Mouse (Mus musculus) embryonic stem cell, embryonic (primary cell): ENCODE data around the gene Cks1b.

Experiments
- CTCF ChIA-PET, 4 experiments: fragments of 300-600 bp in 2 of 4; fragments of 350-600 bp in 2 of 4; sonication (Branson Sonifier 250); formaldehyde crosslinking; loops; one replicate each; lab custom pipeline; 2022; ENCODE audit warnings: inconsistent platforms in 2 of 4; lab: Charles Lee
- POLR2A ChIA-PET, 4 experiments: fragments of 300-600 bp in 2 of 4; fragments of 350-600 bp in 2 of 4; sonication (Branson Sonifier 250); formaldehyde crosslinking; loops; one replicate each; lab custom pipeline; 2022; ENCODE audit warnings: antibody characterized with exemption in 4 of 4, inconsistent platforms in 1 of 4; lab: Charles Lee

The Cks1b gene

GRCm38 (mm10) chr3:89387632-89388031 is 30.6 kb downstream of the Cks1b start:
- POLR2A ChIA-PET = interaction anchor here in 3 of 4 experiments (0.6 to 13.6 kb wide), 10 partner anchors 6 to 1047 kb away, joined by 3 to 189 read pairs (median 4); partner anchors contain the start of genes Adam15 (in 1 of the 3) and Zbtb7b (in 1 of the 3)
- CTCF ChIA-PET = interaction anchor here in 3 of 4 experiments (0.6 to 1.7 kb wide), 5 partner anchors 9 to 46 kb away, joined by 3 to 6 read pairs (median 5); no protein-coding TSS in a partner anchor

GRCm38 (mm10) chr3:89386438-89387420 is 31.5 kb downstream of the Cks1b start:
- POLR2A ChIA-PET = interaction anchor here in 2 of 4 experiments (0.6 to 13.6 kb wide), 21 partner anchors 7 to 762 kb away, joined by 3 to 189 read pairs (median 4); partner anchors contain the start of genes Adam15 (in 2 of the 2), Cks1b (in 1 of the 2), Efna3 (in 1 of the 2) and Efna4 (in 1 of the 2)
- CTCF ChIA-PET = interaction anchor here (0.5 to 3.9 kb wide), 11 partner anchors 8 to 95 kb away, joined by 3 to 10 read pairs (median 4); no protein-coding TSS in a partner anchor

GRCm38 (mm10) chr3:89385451-89385850 is 32.7 kb downstream of the Cks1b start:
- CTCF ChIA-PET = interaction anchor here in 2 of 4 experiments (0.6 to 3.9 kb wide), 6 partner anchors 11 to 166 kb away, joined by 3 to 10 read pairs (median 6); no protein-coding TSS in a partner anchor
- POLR2A ChIA-PET = interaction anchor here in 2 of 4 experiments (0.8 to 13.6 kb wide), 9 partner anchors 8 to 65 kb away, joined by 3 to 189 read pairs (median 8); partner anchors contain the start of genes Zbtb7b (in 2 of the 2), Adam15 (in 1 of the 2), Cks1b (in 1 of the 2) and Shc1 (in 1 of the 2)

DNA sequence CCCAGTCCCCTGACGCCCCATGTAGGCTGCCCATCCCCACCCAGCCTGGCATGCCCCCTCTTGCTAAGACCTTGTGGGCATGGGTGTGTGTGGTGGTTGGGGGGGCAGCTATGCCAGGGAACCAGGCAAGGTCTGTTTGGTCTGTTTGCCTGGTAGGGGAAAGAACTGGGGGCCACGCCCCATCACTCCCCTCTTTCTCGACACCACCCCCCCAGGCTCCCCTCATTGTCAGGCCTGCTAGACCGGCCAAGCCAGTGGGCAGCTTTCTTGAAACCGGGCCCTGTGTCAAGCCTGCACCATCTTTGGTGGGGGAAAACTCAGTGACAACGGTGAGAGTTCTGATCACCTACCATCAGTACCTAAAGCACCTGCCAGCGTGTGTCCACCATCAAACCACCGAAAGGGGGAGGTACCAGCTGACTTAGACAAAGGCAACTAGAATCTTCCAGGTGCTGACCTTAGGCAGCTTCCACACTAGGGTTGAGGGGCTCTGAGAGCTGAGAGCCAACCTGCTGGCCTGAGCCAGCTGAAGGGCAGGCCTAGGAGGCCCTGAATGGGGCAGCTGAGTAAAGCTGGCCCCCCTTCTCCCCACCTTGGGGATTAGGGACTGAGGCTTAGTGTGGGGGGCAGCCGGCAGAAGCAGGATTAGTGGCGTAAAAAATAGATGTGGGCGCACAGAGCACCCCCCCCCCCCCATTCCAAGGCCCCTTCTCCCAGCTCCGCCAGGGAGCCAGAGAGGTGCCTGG is 33.7 kb downstream of the Cks1b start:
- ChIA-PET POLR2A (interaction anchor here in 3 of 4 experiments (0.5 to 13.6 kb wide), 12 partner anchors 9 to 102 kb away, joined by 3 to 189 read pairs (median 8); partner anchors contain the start of genes Cks1b (in 2 of the 3), Shc1 (in 2 of the 3), Zbtb7b (in 2 of the 3) and Adam15 (in 1 of the 3)), CTCF (interaction anchor here (0.6 to 3.9 kb wide), 10 partner anchors 12 to 165 kb away, joined by 3 to 15 read pairs (median 6); no protein-coding TSS in a partner anchor)

GRCm38 (mm10) chr3:89383651-89384255 is 34.4 kb downstream of the Cks1b start:
- CTCF ChIA-PET = interaction anchor here (0.6 to 6.4 kb wide), 11 partner anchors 9 to 730 kb away, joined by 3 to 148 read pairs (median 6); partner anchors contain the start of gene Zbtb7b (in 2 of the 4)
- POLR2A ChIA-PET = interaction anchor here (0.8 to 13.6 kb wide), 42 partner anchors 8 to 666 kb away, joined by 3 to 189 read pairs (median 5); partner anchors contain the start of genes Flad1 (in 3 of the 4), Cks1b (in 2 of the 4), Pmvk (in 2 of the 4) and Shc1 (in 2 of the 4)

- CTCF ChIA-PET = interaction anchor here (0.5 to 6.4 kb wide), 16 partner anchors 10 to 1098 kb away, joined by 3 to 148 read pairs (median 4); partner anchors contain the start of gene Zbtb7b (in 2 of the 4)
- POLR2A ChIA-PET = interaction anchor here (0.7 to 13.6 kb wide), 58 partner anchors 8 to 667 kb away, joined by 3 to 189 read pairs (median 4); partner anchors contain the start of genes Flad1 (in 4 of the 4), Efna4 (in 3 of the 4), Cks1b (in 2 of the 4) and Pmvk (in 2 of the 4)
Observed at GRCm38 (mm10) chr3:89382950-89383349, 35.2 kb downstream of the Cks1b start.

GRCm38 (mm10) chr3:89382033-89382882 is 35.9 kb downstream of the Cks1b start:
- ChIA-PET CTCF (interaction anchor here (0.5 to 6.4 kb wide), 17 partner anchors 9 to 1097 kb away, joined by 3 to 148 read pairs (median 6); partner anchors contain the start of gene Zbtb7b (in 2 of the 4)), POLR2A (interaction anchor here (0.6 to 13.6 kb wide), 65 partner anchors 8 to 834 kb away, joined by 3 to 189 read pairs (median 4); partner anchors contain the start of genes Flad1 (in 4 of the 4), Efna4 (in 3 of the 4), Cks1b (in 2 of the 4) and Pmvk (in 2 of the 4))

DNA sequence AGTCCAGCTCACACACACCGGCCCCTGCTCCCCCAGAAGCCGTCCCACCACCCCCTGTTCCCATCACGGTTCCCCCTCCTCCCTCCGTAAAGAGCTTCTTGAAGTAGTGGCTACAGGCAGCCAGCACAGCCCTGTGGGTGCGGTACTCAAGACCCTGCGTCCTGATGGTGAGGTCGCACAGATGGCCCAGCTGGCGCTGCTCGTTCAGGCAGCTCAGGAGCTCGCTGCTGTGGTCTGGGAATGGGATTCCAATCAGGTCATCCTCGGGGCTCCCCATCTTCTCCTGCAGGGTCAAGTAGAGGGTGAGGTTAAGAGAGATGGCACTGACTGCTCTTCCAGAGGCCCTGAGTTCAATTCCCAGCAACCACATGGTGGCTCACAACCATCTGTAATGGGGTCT is 37.0 kb downstream of the Cks1b start:
- ChIA-PET CTCF (interaction anchor here in 3 of 4 experiments (0.6 to 6.4 kb wide), 9 partner anchors 12 to 685 kb away, joined by 3 to 148 read pairs (median 4); partner anchors contain the start of gene Zbtb7b (in 1 of the 3)), POLR2A (interaction anchor here in 3 of 4 experiments (0.7 to 13.6 kb wide), 23 partner anchors 8 to 335 kb away, joined by 3 to 189 read pairs (median 7); partner anchors contain the start of genes Adam15 (in 2 of the 3), Cks1b (in 2 of the 3), Shc1 (in 2 of the 3) and Zbtb7b (in 2 of the 3))

GRCm38 (mm10) chr3:89380711-89381110 is 37.5 kb downstream of the Cks1b start:
- CTCF ChIA-PET = interaction anchor here in 2 of 4 experiments (0.6 to 6.4 kb wide), 8 partner anchors 12 to 108 kb away, joined by 3 to 148 read pairs (median 4); partner anchors contain the start of gene Zbtb7b (in 1 of the 2)
- POLR2A ChIA-PET = interaction anchor here in 3 of 4 experiments (0.6 to 13.6 kb wide), 22 partner anchors 8 to 335 kb away, joined by 3 to 189 read pairs (median 6); partner anchors contain the start of genes Adam15 (in 2 of the 3), Zbtb7b (in 2 of the 3), Cks1b (in 1 of the 3) and Efna3 (in 1 of the 3)

DNA sequence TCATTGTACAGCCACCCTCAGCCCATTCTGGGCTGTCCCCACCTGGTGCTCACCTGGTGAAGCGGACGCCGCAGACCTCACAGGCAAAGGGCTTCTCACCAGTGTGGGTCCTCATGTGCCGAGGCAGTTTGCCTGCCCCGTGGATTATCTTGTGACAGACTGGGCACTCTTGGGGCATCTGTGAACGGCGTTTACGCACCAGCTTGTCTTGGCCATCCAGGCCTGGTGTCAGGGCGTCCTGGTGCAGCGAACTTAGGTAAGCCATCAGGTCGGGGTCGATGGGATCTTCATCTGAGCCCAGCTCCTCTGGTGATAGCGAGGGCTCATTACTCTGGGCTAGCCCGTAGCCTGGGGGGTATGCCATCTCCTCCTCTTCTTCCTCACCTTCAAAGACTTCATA is 37.9 kb downstream of the Cks1b start:
- ChIA-PET POLR2A (interaction anchor here in 2 of 4 experiments (0.6 to 13.6 kb wide), 22 partner anchors 9 to 154 kb away, joined by 3 to 189 read pairs (median 6); partner anchors contain the start of genes Adam15 (in 2 of the 2), Cks1b (in 2 of the 2), Shc1 (in 2 of the 2) and Zbtb7b (in 2 of the 2)), CTCF (interaction anchor here (0.6 to 6.4 kb wide), 10 partner anchors 11 to 101 kb away, joined by 3 to 148 read pairs (median 4); partner anchors contain the start of gene Zbtb7b (in 1 of the 4))

DNA sequence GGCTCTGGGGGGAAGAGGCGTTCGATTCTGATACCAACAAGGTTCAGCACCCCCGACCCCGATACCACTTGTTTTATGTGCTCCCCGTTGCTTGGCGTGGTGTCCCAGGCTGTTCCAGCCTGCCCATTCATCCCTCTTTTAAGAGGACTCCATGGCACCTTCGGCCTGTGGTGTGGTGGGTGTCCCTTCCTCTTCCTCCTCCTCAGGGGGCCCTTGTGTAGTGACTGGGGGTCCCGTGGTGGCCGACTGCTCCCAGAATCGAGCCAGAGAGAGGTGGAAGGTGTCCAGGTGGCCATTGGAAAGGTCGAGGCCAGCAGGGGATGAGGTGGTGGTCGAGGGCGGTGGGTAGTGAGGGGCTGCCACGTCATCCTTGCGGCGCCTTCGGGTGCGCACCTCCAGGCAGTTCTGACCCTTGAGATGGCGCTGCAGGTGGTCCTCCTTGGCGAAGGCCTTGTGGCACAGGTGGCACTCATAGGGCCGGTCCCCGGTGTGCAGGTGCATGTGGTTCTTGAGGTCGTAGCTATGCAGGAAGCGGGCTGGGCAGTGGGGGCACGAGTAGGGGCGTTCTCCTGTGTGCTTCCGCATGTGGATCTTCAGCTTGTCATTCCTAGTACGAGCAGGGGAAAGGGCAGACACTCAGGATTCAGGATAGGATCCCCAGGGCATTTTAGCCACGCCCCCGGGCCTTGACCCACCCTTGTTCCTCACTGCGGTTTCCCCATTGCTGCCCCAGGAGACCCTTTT is 38.6 kb downstream of the Cks1b start:
- CTCF ChIA-PET = interaction anchor here (0.5 to 6.4 kb wide), 14 partner anchors 12 to 409 kb away, joined by 3 to 148 read pairs (median 5); partner anchors contain the start of genes Pmvk (in 1 of the 4), Thbs3 (in 1 of the 4) and Zbtb7b (in 1 of the 4)
- POLR2A ChIA-PET = interaction anchor here in 3 of 4 experiments (0.7 to 13.6 kb wide), 24 partner anchors 9 to 153 kb away, joined by 3 to 189 read pairs (median 6); partner anchors contain the start of genes Cks1b (in 3 of the 3), Shc1 (in 3 of the 3), Adam15 (in 2 of the 3) and Zbtb7b (in 2 of the 3)

DNA sequence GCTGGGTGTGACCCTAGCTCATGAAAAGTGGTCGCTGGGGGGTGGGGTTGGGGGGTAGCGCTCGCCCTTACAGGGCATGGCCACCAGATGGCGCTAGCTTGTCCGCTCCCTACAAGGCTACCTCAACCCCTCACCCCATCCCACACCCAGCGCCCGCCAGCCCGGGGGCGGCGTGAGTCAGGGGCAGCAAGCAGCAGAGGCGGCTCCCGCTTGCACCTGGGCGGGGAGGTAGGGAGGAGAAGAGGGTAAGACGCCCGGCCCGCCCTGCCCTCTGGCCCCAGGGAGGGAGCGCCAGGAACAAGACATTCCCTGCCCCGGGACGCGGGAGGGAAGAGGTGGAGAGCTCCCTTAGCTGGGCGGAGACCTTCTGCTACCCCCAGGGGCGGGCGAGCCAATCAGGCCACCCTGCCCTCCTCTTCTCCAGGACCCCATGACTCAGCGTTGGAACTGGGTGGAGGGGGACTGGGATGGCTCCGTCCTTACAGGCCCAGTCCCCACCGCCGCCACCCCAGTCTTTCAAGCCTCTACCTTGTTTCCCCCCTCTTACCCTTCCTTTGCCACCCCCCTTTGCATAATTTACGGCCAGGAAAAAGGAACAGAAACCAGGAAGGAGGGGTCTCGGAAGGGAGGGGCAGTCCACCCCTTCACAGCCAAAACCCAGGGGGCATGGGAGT is 39.7 kb downstream of the Cks1b start:
- CTCF ChIA-PET = interaction anchor here (0.5 to 6.4 kb wide), 149 partner anchors 8 to 1433 kb away, joined by 3 to 148 read pairs (median 5); partner anchors contain the start of genes Adam15 (in 3 of the 4), Dcst1 (in 2 of the 4), Krtcap2 (in 2 of the 4) and Pmvk (in 2 of the 4)
- POLR2A ChIA-PET = interaction anchor here (0.6 to 13.6 kb wide), 57 partner anchors 8 to 1496 kb away, joined by 3 to 189 read pairs (median 4); partner anchors contain the start of genes Cks1b (in 3 of the 4), Shc1 (in 3 of the 4), Zbtb7b (in 3 of the 4) and Pbxip1 (in 2 of the 4)

- CTCF ChIA-PET = interaction anchor here (0.5 to 6.4 kb wide), 129 partner anchors 9 to 1432 kb away, joined by 3 to 148 read pairs (median 5); partner anchors contain the start of genes Adam15 (in 3 of the 4), Dcst1 (in 2 of the 4), Krtcap2 (in 2 of the 4) and Pmvk (in 2 of the 4)
Observed at GRCm38 (mm10) chr3:89377831-89378230, 40.4 kb downstream of the Cks1b start.

More at GRCm38 (mm10) chr3:89377831-89378230, 40.4 kb downstream of the Cks1b start:
- POLR2A ChIA-PET = interaction anchor here (0.6 to 13.6 kb wide), 50 partner anchors 9 to 1496 kb away, joined by 3 to 189 read pairs (median 4); partner anchors contain the start of genes Cks1b (in 3 of the 4), Shc1 (in 3 of the 4), Zbtb7b (in 3 of the 4) and Pbxip1 (in 2 of the 4)
